Mouse (Mus musculus): ENCODE measurements around the gene Chsy1. TPM values are rescaled to one million over a fixed set of nuclear protein-coding genes. Genes with fewer than 3 reads are reported as not detected.

Gene Chsy1
- polyA plus RNA-seq, 1 experiment: 6.8 TPM

DNA sequence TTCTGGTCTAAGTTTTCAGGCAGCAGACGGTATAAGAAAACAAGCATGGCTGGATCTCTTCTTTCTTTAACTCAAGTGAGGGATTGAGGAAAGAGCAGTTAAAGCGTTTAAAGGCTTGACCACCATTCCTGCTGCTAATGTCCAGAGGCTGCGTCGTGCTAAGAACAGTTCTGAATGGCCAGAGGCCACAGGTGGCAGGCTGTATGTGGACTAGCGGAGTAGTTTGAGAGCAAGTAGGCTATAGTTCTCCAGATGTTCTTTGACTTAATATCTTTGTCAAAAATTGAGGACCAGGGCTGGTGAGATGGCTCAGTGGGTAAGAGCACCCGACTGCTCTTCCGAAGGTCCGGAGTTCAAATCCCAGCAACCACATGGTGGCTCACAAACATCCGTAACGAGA is 1.9 kb downstream of the Chsy1 start:
- 79% methylated on average over 10 of the region's 10 CpGs for WGBS
- Histone ChIP-seq H3K27ac (ENCODE audit: insufficient read depth, low read length) (no peak overlapping the region), H3K27me3 (ENCODE audit: control insufficient read depth, insufficient read depth, low read length) (no peaks in the 10 kb centered on the region), H3K4me1 (ENCODE audit: control insufficient read depth, insufficient read depth, low read length) (no peaks in the 10 kb centered on the region; the same call in 1 of the 2 replicates), H3K4me3 (replicated peaks; ENCODE audit: insufficient read depth, low read depth, low read length) (peak overlapping the region; percentile 19)
- TF ChIP-seq CTCF (IDR thresholded peaks at IDR 0.05; ENCODE audit: borderline replicate concordance, insufficient read depth, low read depth, low read length) (no peak), POLR2A (IDR thresholded peaks at IDR 0.05; ENCODE audit: borderline replicate concordance, insufficient read depth, low read length) (no peak)
- no peak for DNase-seq

DNA sequence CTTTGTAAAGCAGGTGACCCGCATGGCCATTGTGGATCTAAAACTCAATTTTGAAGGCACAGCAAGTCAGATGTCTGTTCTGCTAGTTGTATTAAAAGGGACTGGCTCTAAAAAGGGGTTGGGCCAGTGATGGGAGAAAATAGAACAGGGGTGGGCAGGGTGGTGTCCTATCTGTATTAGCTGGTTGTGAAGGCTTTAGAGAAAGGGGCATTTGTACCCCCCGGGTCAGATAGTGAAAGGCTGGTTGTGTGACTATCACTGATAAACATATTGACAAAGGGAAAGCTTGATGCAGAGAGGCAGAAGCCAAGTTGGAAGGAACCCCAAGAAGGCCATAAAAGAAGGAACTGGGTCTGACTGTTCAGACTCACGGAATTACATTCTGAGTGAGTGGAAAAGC is 4.2 kb downstream of the Chsy1 start:
- WGBS: 91% methylated on average over 3 of the region's 3 CpGs
- no peak for DNase-seq
- Histone ChIP-seq H3K4me3 (replicated peaks; ENCODE audit: insufficient read depth, low read depth, low read length) (no peak overlapping the region), H3K27me3 (ENCODE audit: control insufficient read depth, insufficient read depth, low read length) (no peaks in the 10 kb centered on the region), H3K27ac (ENCODE audit: insufficient read depth, low read length) (no peak overlapping the region), H3K4me1 (ENCODE audit: control insufficient read depth, insufficient read depth, low read length) (peaks cover 7% of the 10 kb centered on the region)
- TF ChIP-seq POLR2A (IDR thresholded peaks at IDR 0.05; ENCODE audit: borderline replicate concordance, insufficient read depth, low read length): no peak
- TF ChIP-seq CTCF (IDR thresholded peaks at IDR 0.05; ENCODE audit: borderline replicate concordance, insufficient read depth, low read depth, low read length): no peak

DNA sequence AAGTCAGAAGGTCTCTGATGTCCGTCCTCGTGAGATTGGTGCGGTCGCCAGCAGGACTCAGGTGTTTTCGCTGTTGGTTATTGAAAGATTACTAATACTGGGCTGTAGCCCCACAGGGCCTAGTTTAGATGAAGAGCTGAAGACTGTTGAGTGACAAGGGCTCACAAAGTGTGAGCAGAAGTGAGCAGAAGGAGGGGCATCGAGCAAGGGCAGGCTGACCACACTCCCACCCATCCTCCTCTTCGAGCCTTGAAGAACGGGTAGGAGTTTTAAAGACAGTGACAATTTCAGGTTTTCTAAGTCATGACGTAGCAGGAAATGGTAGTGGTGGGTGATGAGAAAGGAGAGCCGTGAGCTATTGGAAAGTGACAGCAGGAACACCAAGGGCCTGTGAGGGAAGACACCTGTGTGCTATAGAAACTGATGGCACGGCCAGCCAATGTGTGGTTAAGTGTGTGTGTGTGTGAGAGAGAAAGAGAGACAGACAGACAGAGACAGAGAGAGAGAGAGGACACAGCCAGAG is 6.6 kb downstream of the Chsy1 start:
- Histone ChIP-seq H3K4me1 (ENCODE audit: control insufficient read depth, insufficient read depth, low read length) (peaks cover 13% of the 10 kb centered on the region), H3K27me3 (ENCODE audit: control insufficient read depth, insufficient read depth, low read length) (no peaks in the 10 kb centered on the region)
- no peak for TF ChIP-seq POLR2A (IDR thresholded peaks at IDR 0.05; ENCODE audit: borderline replicate concordance, insufficient read depth, low read length)
- TF ChIP-seq CTCF (IDR thresholded peaks at IDR 0.05; ENCODE audit: borderline replicate concordance, insufficient read depth, low read depth, low read length): no peak

DNA sequence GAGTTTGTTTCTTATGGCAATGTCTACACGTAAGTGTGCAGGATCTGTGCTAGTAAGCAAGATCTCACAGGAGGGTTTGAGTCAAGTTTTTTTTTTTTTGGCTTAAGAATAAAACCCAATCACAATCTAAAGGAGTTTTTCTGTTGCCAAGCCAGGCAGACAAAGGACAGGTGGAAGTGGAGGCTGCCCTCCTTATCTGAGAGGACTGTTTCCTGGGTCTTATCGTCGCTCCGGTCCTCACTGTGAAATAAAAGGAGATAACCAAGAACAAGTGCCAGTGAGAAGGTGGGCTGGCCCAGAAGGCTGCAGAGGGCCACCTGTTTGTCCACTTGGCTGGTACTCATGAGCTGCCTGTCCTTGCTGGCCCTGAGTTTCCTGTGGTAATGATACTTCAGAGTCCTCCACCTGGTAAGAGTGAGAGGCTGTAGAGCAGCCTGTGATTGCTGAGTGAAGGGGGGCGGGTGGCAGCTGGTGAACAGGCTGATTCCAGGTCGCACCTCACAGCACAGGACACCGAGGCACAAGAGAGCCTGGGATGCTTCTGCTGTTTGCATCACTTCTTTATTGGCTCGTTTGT is 7.7 kb downstream of the Chsy1 start:
- TF ChIP-seq CTCF (IDR thresholded peaks at IDR 0.05; ENCODE audit: borderline replicate concordance, insufficient read depth, low read depth, low read length) (no peak), POLR2A (IDR thresholded peaks at IDR 0.05; ENCODE audit: borderline replicate concordance, insufficient read depth, low read length) (no peak)
- WGBS: 66% methylated on average over 8 of the region's 8 CpGs
- Histone ChIP-seq H3K4me3 (replicated peaks; ENCODE audit: insufficient read depth, low read depth, low read length) (no peak overlapping the region), H3K27ac (ENCODE audit: insufficient read depth, low read length) (no peak overlapping the region), H3K4me1 (ENCODE audit: control insufficient read depth, insufficient read depth, low read length) (peaks cover 16% of the 10 kb centered on the region), H3K27me3 (ENCODE audit: control insufficient read depth, insufficient read depth, low read length) (no peaks in the 10 kb centered on the region)
- no peak for DNase-seq

More for the DNA sequence above, 6.6 kb downstream of the Chsy1 start:
- DNase-seq: no peak
- H3K27ac ChIP-seq (ENCODE audit: insufficient read depth, low read length): no peak overlapping the region
- 91% methylated on average over 11 of the region's 11 CpGs for WGBS
- no peak overlapping the region for H3K4me3 ChIP-seq (replicated peaks; ENCODE audit: insufficient read depth, low read depth, low read length)

DNA sequence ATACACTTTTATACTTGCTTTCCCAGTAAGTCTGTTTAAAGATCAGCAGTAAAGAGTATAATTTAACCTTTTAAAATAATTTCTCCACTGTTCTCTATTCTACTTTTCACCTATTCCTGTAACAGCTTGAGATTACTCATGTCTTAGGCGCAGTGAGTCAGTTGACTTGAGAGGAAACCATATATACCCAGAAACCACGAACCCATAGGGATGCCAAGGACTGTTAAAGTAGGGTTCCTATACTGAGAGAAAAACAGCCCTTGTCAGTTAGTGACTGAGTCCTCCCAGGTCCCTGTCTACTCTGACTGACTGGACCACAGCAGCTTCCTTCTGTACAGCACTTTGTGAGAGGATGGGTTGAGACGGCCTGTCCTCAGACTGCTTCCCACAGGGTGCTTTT is 8.7 kb downstream of the Chsy1 start:
- Histone ChIP-seq H3K27ac (ENCODE audit: insufficient read depth, low read length) (no peak overlapping the region), H3K27me3 (ENCODE audit: control insufficient read depth, insufficient read depth, low read length) (no peaks in the 10 kb centered on the region), H3K4me3 (replicated peaks; ENCODE audit: insufficient read depth, low read depth, low read length) (no peak overlapping the region), H3K4me1 (ENCODE audit: control insufficient read depth, insufficient read depth, low read length) (peaks cover 16% of the 10 kb centered on the region)
- WGBS: 96% methylated on average over 3 of the region's 3 CpGs
- TF ChIP-seq CTCF (IDR thresholded peaks at IDR 0.05; ENCODE audit: borderline replicate concordance, insufficient read depth, low read depth, low read length) (no peak), POLR2A (IDR thresholded peaks at IDR 0.05; ENCODE audit: borderline replicate concordance, insufficient read depth, low read length) (no peak)
- DNase-seq: no peak

DNA sequence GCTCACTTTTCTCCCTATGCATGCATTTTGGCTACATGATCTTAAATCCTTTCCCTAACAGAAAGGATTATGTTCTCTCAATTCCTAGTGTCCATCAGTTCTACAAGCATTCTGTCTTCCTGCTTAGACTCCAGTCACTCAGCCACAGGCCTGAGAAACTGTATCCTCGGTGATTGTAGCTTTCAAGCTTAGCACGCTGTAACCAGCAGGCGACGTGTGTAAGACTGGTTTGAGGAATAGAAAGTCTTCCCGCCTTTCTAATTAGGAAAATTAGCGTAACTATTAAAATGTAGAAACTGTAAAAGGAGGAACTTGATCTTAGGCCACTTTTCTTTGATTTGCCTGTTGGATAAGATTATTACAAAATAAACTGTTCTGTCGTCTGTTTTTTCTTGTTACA is 9.5 kb downstream of the Chsy1 start:
- WGBS: 91% methylated on average over 7 of the region's 7 CpGs
- TF ChIP-seq CTCF (IDR thresholded peaks at IDR 0.05; ENCODE audit: borderline replicate concordance, insufficient read depth, low read depth, low read length): no peak
- no peak for TF ChIP-seq POLR2A (IDR thresholded peaks at IDR 0.05; ENCODE audit: borderline replicate concordance, insufficient read depth, low read length)

DNA sequence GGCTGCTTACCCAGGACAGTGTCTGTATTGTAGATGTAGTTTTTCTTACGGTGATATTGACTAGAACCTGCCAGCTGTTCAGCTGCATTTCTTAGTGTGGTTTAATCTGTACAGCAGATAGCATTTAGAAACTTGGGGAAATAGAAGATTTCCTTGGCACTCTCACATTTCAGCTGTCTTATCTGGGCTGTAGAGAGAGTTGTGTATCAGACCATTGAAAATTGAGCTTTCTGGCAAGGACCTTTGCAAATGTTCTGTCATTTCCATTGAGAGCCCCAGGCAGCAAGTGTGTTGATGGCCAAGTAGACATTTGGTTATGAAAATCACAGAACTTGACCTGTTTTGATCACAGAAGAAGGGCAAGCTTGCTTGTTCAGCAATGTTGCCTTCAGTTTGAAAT is 10.8 kb downstream of the Chsy1 start:
- TF ChIP-seq POLR2A (IDR thresholded peaks at IDR 0.05; ENCODE audit: borderline replicate concordance, insufficient read depth, low read length) (no peak), CTCF (IDR thresholded peaks at IDR 0.05; ENCODE audit: borderline replicate concordance, insufficient read depth, low read depth, low read length) (no peak)
- H3K27ac ChIP-seq (ENCODE audit: insufficient read depth, low read length): no peak overlapping the region
- H3K4me1 ChIP-seq (ENCODE audit: control insufficient read depth, insufficient read depth, low read length): peaks cover 19% of the 10 kb centered on the region
- 39% methylated on average over 1 of the region's 1 CpGs for WGBS
- peak; percentile 27 to 76 for DNase-seq
- H3K4me3 ChIP-seq (replicated peaks; ENCODE audit: insufficient read depth, low read depth, low read length): no peak overlapping the region
- no peaks in the 10 kb centered on the region for H3K27me3 ChIP-seq (ENCODE audit: control insufficient read depth, insufficient read depth, low read length)

More for the DNA sequence above, 9.5 kb downstream of the Chsy1 start:
- Histone ChIP-seq H3K4me3 (replicated peaks; ENCODE audit: insufficient read depth, low read depth, low read length) (no peak overlapping the region), H3K27ac (ENCODE audit: insufficient read depth, low read length) (no peak overlapping the region), H3K27me3 (ENCODE audit: control insufficient read depth, insufficient read depth, low read length) (no peaks in the 10 kb centered on the region), H3K4me1 (ENCODE audit: control insufficient read depth, insufficient read depth, low read length) (peaks cover 16% of the 10 kb centered on the region)
- no peak for DNase-seq

DNA sequence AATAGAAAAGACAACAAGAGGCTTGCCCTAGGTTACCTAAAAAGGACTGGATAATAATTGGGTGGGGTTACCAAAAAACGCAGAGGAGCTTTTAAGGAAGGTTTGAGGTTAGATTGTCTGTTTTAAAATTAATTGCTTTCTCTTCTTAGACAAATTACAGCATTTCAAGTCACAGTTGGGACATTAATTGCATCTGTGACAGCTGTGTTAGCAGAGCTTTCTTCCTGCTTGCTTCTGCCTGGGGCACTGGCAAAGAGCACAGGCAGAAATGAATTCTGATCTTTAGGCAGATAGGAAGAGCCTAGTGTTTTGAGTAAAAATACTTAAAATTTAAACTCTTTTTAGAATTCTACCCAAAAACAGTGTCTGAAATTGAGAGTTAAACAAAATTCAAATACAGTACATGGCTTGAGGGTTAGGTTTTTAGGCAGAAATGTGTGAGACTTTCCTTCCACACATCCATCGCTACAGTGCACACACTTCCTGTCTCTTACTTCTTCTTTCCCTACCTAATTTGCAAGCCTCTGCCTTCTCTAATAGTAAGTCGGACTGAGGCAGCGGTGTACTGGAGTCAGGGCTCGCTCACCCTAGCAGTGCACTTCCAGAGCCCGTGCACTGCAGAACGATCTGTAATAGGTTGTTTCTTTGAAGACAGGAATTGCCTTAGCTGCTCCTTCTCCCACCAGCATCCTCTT is 11.5 kb downstream of the Chsy1 start:
- DNase-seq: no peak
- TF ChIP-seq POLR2A (IDR thresholded peaks at IDR 0.05; ENCODE audit: borderline replicate concordance, insufficient read depth, low read length): no peak
- TF ChIP-seq CTCF (IDR thresholded peaks at IDR 0.05; ENCODE audit: borderline replicate concordance, insufficient read depth, low read depth, low read length): no peak
- Histone ChIP-seq H3K4me1 (ENCODE audit: control insufficient read depth, insufficient read depth, low read length) (peaks cover 19% of the 10 kb centered on the region), H3K27me3 (ENCODE audit: control insufficient read depth, insufficient read depth, low read length) (no peaks in the 10 kb centered on the region), H3K4me3 (replicated peaks; ENCODE audit: insufficient read depth, low read depth, low read length) (no peak overlapping the region), H3K27ac (ENCODE audit: insufficient read depth, low read length) (no peak overlapping the region)
- WGBS: 86% methylated on average over 7 of the region's 7 CpGs
